Mouse (Mus musculus): ENCODE results near the gene Ip6k3. TPM values are rescaled to one million over a fixed set of nuclear protein-coding genes. Genes with fewer than 3 reads are reported as not detected.

Gene Ip6k3
- total RNA-seq, 2 experiments from 2014 or later, result 3.6 to 4.0 TPM

DNA sequence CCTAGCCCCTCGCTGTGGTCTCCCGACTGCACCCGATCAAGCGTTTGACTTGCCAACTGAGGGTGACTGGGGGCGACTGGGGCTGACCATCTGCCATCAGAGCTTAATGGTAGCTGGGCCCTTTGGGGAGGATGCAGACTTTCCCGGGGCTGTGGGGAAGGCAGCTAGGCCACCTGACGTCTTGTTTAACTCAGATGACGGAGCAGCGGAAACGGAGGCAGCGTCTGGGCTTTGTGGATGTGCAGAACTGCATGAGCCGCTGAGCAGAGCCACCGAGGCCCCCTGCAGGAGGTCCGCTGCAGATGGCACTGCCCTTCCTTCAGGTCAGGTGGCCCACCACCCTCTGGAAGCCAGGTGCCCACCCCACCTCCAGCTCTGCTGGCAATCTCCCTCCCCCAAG lies 46.3 kb downstream of the Ip6k3 start:
- no peak for DNase-seq

DNA sequence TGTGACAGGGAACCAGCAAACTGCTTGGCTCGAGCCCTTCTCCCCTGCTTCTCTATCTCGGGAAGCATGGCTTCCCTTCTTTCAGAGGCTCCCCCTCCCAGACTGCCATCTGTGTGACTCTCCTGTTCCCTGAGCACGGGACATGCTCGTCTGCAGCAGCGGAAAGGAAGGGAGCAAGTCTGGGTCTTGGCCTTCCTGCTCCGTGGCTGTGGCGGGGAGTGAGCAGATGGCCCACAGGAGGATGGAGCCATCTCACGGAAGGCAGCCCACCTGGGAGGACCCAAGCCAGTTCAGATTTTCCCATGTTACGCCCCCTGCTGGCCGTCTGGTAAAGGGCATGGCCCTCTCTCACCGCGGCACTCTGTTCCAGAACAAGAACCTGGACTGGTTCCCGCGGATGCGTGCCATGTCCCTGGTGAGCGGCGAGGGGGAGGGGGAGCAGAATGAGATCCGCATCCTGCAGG lies 47.0 kb downstream of the Ip6k3 start:
- DNase-seq, result peak; percentile 87

DNA sequence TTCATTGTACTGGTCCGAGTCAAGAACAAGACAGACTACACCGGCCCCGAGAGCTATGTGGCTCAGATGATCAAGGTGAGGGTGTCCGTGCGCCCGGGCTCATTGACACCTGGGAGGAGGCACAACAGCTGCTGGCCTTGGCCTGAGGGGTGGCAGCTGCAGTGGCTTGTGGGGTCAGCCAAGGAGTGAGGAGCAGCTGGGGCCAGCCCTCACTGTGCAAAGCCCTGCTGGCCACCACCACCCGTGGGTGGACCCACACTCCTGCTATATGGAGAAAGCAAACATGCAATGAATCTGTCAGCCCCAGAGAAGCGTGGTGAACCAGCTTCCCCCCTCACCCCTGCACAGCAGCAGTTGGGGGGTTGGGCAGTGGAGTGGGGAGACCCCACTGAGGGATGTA lies 47.6 kb downstream of the Ip6k3 start:
- peak; percentile 31 for DNase-seq

DNA sequence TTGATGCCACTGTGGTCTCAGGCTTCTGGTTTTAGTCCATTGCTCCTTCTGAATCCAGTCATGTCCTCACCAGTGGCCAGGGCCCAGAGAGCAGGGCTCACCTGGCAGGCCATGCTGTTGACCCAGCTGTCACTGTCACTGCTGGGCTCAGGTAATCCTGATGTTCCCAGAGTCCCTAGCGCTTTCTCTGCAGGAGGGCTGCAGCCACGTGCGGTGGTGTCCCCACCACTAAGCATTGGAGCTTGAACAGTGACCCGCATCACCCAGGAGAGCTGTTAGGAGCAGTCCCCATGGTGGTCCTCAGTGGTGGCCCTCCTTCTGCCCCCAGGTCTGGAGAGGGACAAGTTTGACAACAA lies 48.1 kb downstream of the Ip6k3 start:
- no peak for DNase-seq

DNA sequence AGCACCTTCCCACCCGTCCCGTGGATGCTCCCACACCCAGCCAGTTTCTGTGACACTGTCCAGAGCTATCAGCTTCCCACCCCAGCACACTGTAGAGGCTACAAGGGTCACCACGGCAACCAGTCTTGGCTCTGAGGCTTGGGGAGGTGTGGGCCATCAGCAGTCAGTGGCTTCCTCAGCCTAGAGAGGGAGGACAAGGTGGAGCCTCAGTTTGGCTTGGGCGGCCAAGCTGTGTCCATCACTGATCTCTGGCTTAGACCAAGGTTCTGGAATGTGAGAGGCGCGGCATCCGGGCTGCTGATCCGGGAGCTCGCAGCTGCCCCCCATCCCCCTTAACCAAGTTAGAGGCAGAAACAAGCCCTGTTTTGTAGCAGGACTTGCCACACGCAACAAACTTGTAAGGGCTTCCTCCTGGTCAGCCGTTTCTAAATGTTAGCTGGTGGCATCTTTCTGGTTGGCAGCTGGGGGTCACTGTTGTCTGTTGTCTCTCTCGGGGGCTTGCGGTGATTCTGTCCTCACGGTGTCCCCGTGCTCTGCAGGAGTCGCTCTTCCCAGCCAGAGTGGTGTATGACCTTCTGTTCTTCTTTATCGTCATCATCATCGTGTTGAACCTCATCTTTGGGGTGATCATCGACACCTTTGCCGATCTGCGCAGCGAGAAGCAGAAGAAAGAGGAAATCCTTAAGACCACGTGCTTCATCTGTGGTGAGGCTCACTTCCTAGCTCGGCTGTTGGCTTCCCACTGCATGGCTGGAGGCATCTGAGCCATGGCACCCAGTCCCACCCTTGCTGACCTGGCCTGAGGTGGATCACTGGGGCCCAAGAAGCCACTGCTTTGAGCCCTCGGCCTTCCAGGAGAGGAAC lies 48.7 kb downstream of the Ip6k3 start:
- DNase-seq, result peak; percentile 55

DNA sequence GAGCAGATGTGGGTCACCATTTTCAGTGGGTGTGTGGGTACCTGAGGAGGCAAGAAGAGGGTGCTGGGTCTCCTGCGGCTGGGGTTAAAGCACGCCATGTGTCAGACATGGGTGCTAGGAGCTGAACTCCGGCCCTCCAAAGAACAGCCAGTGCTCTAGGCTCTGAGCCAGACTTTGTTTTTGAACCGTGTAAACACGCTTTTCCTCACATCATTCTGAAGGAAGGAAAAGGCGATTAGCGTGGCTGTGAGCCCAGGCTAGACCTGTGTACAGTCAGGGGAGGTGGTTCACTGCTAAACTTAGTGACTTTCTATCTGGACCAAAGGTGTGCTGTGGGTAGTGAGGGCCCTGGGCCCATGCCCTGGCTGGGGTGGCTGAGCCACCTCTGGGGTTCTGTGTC lies 57.5 kb downstream of the Ip6k3 start:
- DNase-seq, result no peak

DNA sequence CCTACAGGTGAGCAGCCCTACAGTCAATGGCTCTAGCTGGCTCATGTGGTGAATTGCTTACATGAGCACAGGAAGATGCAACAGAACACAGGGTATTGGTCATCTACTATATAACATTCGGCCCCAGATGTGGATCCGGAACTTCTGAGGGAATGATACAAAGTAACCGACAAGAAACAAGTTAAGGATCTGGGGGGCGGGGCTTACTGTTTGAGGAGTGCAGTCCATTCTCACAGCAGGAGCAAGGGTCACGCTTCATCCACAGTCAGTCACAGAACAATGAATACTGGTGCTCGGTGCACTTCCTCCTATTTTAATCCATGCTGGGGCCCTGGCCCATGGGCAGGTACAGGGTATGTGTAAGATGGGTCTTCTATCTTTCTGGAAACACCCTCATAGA lies 59.7 kb downstream of the Ip6k3 start:
- DNase-seq, result no peak

DNA sequence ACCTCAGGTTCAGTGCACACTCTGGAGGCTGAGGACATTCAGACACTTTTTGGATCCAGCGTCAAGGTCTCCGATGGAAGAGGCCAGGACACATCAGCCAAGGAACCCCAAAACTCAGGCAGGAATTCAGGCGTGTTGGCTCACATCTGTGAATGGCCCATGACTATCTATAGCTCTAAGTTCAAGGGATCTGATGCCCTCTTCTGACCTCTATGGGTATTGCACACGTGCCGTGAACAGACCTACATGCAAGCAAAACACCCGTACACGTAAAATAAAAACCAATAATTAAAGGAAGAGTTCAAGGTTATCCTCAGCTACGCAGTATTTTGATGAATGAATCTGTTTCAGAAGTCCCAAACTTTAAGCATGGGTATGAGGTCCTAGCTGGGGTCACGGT lies 60.9 kb downstream of the Ip6k3 start:
- peak; percentile 42 for DNase-seq

DNA sequence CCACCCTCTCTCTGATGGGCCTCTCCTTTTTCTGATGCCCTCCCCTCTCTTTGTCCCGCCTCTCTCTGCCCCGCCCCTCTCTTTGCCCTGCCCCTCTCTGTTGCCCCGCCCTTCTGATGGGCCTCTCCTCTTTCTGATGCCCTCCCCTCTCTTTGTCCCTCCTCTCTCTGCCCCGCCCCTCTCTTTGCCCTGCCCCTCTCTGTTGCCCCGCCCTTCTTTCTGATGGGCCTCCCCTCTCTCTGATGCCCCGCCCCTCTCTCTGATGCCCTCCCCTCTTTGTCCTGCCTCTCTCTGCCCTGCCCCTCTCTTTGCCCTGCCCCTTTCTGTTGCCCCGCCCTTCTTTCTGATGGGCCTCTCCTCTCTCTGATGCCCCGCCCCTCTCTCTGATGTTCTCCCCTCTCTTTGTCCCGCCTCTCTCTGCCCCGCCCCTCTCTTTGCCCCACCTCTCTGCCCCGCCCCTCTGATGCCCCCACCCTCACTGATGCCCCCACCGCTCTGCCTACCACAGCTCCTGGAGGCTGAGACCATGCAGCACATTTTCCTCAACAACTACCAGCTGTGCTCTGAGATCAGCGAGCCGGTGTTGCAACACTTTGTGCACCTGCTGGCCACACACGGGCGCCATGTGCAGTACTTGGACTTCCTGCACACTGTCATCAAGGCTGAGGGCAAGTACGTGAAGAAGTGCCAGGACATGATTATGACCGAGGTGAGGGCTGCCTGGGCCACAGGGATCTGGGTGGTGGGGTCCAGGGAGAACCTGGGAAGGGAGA lies 61.7 kb downstream of the Ip6k3 start:
- no peak for DNase-seq

DNA sequence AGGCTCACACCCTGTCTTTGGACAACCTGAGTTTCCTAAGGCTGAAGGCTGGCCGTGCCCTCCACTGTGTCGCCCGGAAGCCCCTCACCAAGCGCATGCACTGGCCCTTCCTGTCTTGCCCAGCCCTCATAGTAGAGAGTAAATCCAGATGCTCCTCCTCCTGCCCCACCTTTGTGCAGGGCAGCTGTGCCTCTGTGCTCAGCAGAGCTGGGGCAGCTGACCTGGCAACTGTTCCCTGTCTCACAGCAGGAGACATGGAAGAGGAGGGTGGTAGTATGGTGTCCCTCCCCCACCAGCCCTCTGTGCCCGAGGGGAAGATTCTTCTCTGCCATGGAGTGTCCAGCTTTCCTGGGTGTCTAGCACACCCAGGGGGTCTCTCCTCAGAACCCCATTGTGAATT lies 65.9 kb downstream of the Ip6k3 start:
- DNase-seq, result no peak

DNA sequence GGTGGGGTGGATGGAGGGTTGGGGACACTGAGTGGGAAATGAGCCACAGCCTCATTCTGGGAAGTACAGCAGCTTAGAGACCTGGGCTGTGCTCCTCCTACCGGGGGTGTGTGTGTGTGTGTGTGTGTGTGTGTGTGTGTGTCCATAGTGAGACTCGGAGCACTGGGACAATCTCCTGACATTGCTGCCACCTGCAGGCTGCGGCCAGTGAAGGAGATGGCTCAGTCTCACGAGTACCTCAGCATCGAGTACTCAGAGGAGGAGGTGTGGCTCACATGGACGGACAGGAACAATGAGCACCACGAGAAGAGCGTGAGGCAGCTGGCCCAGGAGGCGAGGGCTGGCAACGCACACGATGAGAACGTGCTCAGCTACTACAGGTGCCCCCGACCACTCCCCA lies 71.9 kb downstream of the Ip6k3 start:
- DNase-seq, result peak; percentile 56

Other genes with a start within 250 kb of the Ip6k3 start
- 1 to 10 TPM; 9.9 to 10.0 TPM for gene Phf1, start 234.7 kb downstream of the Ip6k3 start, total RNA-seq (2021)
- 100 to 1,000 TPM in 1 of 2 experiments, 10 to 100 TPM in 1; 97.2 to 106 TPM for gene Cuta, start 228.2 kb downstream of the Ip6k3 start, total RNA-seq (2021)
- gene Syngap1, start 226.5 kb downstream of the Ip6k3 start, total RNA-seq (2021), result 10 to 100 TPM; 12.6 to 13.4 TPM
- 1 to 10 TPM; 3.9 to 5.5 TPM for gene Zbtb9, start 194.6 kb downstream of the Ip6k3 start, total RNA-seq (2021)
- 10 to 100 TPM; 46.8 to 52.4 TPM for gene Bak1, start 138.8 kb downstream of the Ip6k3 start, total RNA-seq (2021)
- 1 to 10 TPM; 7.5 to 8.2 TPM for gene Itpr3, start 110.5 kb downstream of the Ip6k3 start, total RNA-seq (2021)
- gene Uqcc2, start 33.9 kb downstream of the Ip6k3 start, total RNA-seq (2021), result 100 to 1,000 TPM; 256 to 274 TPM
- 10 to 100 TPM; 35.3 to 36.4 TPM for gene Lemd2, start 36.7 kb upstream of the Ip6k3 start, total RNA-seq (2021)